Mouse (Mus musculus) cerebellum, adult 8-10 months (tissue): ENCODE results near the gene Tespa1.
"Not testable (repeated sequence)": the region's sequence is repeated elsewhere in the genome, so short reads cannot be mapped to it uniquely, and the experiment has no call there.

Source experiments
- DNase-seq: peaks from one replicate; pipeline ENCODE4 v3.0.0; 2022

The Tespa1 gene

DNA sequence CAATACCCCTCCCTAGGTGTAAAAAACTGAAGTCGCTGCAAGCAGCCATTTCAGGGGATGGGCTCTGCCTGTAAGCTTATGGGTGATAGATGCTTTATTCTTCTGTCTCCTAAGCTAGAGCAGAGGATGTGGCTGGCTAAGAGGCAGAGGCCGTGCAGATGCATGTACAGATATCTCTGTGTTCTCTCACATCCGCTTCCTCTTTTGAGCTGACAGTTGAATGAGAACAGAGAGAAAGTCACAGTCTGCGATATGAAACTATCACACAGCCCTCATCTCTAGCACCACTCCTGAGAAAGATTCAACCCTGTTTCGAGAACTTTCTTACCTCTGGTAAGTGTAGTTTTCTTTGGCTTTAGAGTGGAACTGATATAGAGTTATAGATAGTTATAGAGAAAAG, at the start of gene Tespa1:
Tespa1 (plus strand) TSS at position 234 of the 400 bp plus-strand sequence.
- DNase-seq = no peak

DNA sequence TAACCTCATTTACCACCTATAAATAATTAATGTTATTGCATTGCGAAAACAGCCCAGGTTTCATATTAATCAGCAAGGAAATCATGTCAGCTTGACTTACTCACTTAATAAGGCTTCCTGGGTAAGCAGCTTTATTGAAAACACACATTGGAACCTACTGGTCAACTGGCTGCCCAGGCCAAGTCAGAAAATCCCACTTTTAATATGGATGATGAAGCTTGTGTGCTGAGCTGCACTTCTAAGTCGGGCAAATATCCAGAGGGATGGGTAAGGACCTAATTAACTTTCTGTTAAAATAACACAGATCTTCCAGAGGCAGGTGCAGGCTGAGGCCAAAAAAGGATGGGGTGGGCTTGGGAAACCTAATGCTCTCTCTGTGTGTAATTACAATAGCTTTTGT, 46.9 kb upstream of the Tespa1 start:
- no peak for DNase-seq

DNA sequence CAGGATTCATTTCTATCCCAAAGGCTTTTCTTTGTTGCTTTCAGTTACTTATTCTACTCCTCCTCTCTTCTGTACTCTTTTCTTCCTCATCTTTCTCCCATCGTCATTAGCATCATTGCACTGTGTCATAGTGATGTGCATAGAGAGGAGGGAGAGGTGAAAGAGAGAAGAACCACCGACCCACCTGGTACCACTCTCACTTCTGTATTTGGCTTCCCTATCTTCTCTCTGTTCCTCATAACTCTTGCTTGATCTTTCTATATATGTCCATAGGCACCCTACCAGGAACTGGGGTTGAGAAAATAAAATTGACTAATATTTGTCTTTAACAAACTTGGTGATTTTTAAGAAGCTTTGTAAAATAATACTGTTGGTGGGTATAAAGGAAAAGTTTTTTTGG, 46.2 kb upstream of the Tespa1 start:
- no peak for DNase-seq

DNA sequence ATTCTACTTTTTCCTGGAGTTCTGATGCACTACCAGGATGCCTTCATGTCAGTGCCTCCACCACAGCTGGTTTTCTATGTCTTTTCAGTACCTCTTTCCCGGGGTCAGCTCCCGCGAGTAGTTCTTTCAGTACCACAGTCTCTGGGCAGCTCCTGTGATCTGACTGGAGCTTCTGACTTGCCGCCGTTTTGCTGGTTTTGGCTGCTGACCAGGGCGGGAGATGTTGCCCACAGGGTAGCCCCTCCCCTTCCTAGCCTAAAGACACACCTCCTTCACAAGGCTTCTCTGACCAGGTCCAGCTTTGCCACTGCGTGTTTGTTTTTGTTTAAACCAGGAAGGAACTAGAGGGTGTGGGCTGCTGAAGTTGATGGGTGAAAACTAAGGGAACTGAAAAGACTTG, 42.6 kb upstream of the Tespa1 start, which contains the start of gene Neurod4:
Neurod4 (minus strand) TSS at position 175 of the 400 bp plus-strand sequence.
- no peak for DNase-seq

DNA sequence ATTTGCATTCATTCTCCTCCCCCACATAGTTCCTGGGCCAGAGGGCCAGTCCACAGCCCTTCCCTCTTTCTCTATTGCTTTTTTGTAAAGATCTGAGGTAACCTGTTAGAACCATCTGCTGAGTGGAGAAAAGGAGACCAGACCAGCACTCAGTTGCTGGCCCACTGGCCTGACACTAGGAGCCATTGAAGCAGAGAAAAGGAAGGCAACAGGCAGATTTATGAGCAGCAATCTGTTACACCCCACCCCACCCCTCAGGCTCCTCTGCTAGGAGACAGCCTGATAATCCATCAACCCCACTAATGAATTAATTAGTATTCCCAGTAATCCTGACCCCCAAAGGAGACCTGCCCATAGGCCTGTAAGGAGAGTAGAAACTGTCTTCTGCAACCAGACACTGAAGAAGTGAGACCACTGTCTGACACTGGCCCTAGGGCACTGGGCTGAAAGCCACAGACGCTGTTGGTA, 40.7 kb upstream of the Tespa1 start:
- DNase-seq = no peak

DNA sequence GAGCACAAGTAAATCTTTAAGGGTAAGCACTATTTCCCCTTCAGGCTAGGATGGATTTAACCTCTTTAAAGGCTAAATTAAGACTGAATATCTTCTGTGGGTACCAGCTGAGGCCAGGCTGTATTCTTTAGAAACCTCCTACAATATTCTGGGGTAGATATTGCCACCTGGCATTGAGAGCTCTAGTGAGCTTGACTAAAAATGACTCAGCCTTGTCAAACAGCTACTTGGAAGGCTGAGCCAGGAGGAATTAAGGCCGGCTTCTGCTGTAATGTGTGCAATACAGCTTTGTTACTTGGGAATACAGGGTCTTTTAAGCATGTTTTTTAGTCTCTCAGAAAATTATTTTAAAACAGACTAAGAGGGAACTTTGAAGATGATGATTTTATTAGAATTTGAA, 35.5 kb upstream of the Tespa1 start:
- no peak for DNase-seq

DNA sequence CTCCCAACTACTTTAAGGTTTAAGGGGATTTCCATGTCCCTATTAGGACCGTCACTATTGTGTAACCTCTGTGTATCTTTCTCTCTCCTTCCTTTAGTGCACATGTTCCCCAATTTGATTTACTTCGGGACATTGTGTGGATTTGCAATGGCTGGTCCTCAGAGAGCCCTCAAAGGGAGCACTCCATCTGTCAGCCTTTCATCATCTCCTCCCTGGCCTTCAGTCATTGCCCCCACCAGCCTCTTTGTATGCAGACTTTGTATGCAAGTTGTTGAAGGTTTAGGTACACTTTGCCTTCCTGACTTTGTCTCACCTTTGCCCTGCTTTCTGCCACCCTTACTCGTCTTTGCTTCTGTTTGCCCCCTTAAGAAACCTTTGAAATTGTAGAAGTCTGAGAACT, 34.7 kb upstream of the Tespa1 start:
- no peak for DNase-seq

DNA sequence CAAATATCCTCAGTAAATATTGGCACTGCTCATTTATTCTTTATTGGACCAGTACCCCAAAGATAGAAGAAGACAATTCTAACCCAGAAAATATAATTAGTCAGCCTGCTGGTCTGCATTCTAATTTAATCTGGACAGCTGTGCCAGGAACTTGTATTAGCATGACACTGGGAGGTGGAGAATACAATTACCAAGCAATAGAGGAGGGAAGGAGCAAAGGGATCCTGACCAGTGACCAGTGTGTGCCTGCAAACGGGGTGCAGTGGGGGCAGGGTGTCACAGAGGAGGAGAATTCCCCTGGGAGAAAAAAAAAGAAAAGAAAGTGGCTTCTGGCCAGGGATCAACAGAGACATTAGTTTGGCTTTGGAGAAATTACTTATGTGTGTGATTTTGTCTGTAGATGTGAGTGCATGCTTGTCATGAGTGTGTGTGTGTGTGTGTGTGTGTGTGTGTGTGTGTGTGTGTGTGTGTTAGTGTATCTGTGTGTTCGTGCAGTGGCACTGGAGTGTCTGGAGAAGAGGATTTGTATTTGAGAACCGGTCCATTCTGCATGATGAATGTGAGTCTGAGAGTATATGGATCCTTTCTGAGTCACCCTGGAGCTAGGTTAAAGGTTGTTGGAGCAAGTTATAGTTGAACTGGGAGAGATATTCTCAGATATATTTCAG, 28.8 kb upstream of the Tespa1 start:
- DNase-seq = no peak

DNA sequence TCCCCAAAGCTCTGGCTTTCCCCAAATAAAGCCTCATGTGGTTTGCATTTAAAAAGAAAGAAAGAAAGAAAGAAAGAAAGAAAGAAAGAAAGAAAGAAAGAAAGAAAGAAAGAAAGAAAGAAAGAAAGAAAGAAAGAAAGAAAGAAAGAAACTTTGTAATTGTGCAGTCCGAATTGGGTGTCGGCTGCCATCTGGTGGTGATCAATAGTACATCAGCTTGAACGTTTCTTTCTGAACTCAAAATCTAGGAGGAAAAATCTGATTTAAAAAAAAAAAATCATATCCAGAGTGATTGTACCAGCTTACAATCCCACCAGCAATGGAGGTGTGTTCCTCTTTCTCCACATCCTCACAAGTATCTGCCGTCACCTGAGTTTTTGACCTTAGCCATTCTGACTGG, 23.9 kb upstream of the Tespa1 start:
- peak; percentile 15 for DNase-seq

DNA sequence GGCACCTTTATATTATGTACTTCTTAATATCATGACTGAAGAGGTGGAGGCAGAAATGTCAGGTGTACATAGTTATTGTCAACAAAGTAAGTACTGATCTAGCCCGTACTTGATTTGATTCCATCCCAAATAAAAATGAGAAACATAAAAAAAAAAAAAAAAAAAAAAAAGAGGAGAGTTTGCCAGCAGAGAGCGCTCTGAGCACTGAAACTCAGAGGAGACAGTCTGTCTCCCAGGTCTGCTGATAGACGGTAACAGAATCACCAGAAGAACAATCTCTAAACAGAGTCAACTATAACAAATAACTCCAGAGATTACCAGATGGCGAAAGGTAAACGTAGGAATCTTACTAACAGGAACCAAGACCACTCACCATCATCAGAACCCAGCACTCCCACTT, 18.5 kb upstream of the Tespa1 start:
- not testable (repeated sequence) for DNase-seq

DNA sequence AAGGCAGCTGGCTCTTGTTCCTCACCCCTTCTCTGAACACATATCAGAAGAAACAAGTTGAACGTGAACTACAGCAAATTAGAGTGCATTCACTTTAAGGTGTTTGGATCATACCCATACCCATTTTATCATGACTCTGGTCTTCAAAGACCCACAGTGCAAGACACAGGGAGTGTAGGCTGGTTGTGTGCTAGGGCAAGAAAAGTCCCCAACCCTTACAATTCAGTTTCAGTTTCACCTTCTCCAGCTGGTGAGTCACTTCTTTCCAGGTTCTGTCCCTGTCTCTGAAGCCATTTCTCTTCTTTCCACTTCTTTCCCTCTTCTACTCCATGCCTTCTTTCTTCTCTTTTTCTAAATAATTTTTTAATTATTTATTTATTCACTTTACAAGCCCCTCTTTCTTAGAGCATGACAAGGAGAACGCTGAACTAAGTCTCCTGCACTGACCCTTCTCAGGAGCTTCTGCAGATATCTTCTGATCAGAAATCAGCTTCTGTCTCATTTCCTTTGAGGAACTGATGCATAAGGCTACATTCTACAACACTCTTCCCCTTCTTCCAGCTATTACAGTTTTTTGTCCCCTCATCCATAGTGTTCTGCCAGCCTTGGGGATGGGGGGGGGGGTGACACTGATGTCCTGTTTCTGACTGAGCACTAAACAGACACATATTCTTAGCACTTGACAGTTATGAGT, 11.0 kb upstream of the Tespa1 start:
- no peak for DNase-seq

DNA sequence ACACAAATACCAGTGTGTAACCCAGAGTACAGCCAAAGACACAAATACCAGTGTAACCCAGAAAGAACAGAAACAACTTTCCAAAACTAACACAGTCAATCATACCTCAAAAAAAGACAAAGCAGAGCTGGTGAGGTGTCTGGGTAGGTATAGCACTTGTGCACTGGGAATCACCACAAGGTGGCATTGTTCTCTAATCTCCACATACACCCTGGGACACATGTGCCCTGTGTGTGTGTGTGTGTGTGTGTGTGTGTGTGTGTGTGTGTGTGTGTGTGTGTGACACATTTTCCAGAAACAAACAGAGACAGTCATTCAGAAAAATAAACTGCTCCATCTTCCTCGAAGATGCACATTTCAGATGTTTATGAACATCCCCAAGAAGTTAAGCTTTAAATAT, 9.1 kb upstream of the Tespa1 start:
- DNase-seq = no peak

DNA sequence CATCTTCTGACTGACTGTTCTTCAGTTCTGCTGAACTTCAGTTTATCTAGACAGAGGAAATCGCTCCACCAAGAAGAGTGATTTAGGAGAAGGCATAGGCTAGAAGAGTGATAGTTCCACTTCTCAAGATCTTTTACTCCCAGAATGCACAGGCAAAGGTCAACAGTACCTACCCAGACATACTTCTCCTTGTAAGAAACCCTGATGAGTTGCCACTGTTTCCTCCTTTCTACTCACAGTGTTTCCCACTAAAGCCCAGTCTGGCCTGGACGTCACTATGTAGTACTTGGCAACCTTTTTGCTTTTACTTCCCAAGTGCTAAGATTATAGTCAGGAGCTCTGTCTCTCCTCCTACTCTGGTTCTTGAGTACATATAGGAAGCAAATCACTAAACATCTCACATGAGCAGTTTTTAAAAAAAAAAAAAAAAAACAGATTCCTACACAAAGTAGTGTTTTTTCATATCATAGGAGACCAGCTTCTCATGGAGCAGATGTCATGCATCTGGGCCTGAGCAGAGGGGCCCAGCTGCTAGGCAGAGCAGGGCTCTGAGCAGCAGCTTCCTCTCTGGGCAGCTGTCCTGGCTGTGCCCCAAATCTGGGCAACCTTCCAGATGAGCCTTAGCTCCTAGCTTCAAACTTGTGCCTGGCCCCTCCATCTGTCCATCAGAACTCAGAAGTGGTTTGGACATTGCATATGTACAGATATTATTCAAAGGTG, 8.4 kb upstream of the Tespa1 start:
- no peak for DNase-seq

DNA sequence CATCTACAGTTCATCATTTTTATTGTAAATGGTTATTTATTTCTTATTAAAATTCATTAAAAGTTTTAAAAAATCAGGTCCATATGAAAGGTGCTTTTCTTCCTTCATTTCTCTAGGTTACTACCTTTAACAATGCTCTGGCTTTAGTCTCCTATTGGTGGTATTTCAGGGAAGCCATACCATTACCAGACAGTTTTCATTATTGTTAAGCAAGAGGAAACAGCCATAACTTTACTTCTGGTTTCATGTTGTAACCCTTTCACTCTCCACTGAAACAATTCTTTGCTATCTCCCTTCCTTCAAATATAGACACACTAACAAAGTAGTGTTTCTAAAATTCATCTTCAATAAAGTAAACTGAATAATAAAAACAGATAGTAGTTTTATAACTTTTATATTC, 6.8 kb upstream of the Tespa1 start:
- no peak for DNase-seq

DNA sequence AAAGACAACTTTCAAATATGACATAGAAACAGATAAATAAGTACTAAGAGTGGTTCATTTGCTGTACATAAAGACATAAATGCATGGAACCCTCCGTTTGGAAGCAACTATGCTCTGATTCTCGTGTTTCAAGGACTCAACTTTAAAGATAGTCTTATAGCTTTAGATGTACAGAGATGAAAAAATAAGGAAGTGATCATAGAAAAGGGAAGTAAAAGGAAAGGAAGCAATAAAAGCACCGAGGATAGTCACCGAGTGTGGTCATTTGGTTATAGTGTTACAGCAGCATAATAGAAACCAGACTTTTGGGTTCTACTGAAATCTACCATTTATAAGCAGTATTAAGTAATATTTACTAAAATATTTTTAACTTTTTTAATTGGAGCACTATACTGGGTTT, 4.0 kb upstream of the Tespa1 start:
- no peak for DNase-seq

DNA sequence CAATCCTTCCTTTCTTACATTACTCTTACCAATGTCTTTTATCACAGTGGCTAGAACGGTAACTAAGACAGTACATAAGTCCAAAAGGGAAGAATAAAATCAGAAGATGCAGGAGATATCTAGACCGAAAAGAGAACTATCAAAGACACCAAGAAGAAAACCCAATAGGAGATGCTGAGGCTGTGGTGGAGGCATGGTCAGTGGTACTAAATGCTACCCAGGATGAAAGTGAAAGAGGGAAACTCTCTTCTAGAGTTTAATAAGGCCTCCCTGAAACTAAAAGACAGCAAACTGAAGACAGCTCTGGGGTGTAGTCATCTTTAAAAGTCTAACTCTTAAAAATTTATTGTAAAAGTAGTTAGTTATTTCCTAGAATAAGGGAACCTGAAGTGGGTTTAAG, 2.0 kb upstream of the Tespa1 start:
- no peak for DNase-seq

DNA sequence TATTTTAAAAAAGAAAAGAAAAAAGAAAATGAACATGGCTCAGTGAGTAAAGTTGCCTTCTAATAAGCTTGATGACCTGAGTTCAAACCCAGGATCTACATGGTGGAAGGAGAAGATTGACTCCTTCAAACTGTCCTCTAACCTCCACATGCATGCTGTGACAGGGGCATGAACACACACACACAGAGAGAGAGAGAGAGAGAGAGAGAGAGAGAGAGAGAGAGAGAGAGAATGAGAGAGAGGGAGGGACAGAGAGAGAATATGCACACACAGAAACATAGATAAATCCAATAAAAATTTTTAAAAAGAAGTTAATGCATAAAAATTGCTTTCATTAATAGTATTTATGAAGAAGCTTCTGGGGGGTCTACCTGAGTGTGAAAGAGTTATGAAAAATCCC, 608 bp upstream of the Tespa1 start:
- no peak for DNase-seq

DNA sequence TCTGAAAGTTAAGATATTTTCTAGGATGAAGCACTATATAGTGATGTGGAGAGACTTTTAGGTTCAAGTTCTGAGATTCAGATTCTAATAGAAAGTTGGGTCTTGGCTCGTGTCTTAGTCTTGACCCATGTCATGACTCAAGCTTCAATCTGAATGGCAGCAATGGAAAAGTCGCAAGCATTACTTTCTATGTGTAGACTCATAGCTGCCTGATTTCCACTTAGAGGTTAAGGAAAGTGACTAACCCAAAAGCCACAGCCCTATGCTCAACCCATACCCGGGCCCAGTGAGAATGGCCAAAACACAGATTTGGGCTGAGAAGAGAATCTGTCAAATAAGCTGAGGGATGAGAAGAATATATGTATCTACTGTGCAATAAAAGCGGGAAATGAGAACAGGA, 1.6 kb downstream of the Tespa1 start:
- DNase-seq = no peak

DNA sequence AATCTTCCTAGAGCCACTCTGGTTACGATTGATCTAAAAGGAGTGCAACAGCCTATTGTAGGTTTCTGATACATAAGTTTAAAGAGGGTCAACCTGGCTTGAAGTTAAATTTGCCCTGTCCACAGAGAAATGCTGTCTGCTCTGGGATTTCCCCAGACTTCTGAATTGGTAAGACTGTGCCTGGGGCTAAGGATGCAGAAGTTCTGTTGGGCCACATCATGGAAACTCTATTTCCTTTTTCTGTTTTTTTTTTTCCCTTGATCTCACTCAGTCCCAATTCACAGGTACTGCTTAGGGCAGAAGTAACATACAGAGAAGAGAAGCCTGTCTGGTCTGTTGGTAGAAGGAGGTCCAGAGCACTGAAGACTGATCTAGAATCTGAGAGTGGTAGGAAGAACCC, 8.0 kb downstream of the Tespa1 start:
- no peak for DNase-seq

DNA sequence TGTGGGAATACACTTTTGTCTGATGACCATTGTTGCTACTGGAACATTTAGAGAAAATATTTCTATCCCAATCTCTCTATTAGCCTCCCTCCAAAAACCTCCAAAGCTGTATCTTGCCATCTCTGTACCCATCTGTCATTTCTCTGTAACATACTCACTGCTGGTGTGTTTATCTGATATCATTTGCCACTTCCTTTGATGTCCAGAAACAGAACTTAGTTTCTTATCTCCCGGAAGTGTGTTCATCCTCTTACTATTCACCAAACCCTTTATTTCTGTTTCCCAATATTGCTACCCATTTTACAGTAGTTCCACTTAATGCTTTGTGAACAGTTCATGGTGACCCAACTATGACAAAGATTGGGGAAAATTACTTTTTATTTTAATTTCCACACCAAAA, 13.7 kb downstream of the Tespa1 start:
- DNase-seq = no peak

DNA sequence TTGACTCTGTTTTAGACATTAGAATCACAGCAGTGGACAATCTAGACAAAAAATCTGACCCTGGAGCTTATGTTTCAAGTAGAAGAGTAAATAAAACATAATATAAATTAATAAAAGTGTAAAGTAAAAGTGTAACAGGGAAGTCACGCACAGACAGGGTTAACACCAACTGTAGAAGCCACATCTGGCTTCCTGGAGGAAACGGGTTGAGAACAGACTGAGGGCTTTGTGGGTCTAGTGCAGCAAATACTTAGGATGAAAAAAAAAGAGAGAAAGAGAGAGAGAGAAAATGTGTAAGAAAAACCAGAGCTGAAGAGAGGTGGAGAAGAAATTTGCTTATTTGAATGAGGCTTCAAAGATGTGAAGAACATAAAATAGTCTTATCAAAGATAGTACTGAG, 14.9 kb downstream of the Tespa1 start:
- DNase-seq = no peak

DNA sequence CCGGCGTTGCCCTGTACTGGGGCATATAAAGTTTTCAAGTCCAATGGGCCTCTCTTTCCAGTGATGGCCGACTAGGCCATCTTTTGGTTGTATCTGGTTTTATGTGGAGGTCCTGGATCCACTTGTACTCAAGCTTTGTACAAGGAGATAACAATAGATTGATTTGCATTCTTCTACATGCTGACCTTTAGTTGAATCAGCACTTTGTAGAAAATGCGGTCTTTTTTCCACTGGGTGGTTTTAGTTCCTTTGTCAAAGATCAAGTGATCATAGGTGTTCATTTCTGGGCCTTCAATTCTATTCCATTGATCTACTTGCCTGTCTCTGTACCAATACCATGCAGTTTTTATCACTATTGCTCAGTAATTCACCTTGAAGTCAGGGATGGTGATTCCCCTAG, 17.4 kb downstream of the Tespa1 start:
- DNase-seq = not testable (repeated sequence)

DNA sequence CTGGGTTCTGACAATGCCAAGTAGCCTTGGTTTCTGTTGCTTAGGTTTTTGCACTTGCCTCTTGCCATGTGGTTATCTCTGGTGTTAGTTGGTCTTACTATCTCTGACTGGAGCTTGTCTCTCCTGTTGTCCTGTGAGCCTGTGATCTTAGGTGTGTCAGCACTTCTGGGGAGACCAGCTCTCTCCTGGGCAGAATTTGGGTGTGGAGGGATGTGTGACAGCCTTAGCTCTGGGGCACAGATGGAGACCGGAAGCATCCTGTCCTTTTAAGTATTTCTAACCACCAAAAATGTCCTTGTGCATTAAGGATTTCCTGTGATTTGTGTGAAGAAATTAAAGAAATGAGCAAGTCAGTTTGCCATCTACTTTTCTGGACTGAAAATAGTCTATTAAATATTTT, 21.4 kb downstream of the Tespa1 start:
- no peak for DNase-seq
